Mouse (Mus musculus): ENCODE results near the gene Casp6.

GRCm38 (mm10) chr3:129941291-129941690 lies 40.1 kb downstream of the Casp6 start:
- no peak for TF ChIP-seq POLR2A (IDR thresholded peaks at IDR 0.05; ENCODE audit: insufficient read length, low read depth)
- TF ChIP-seq TCF12 (IDR thresholded peaks at IDR 0.05; ENCODE audit: insufficient read depth, poor library complexity, severe bottlenecking): no peak
- no peak for TF ChIP-seq E2F4 (IDR thresholded peaks at IDR 0.05; ENCODE audit: insufficient read depth)
- no peak for TF ChIP-seq MYOG (IDR thresholded peaks at IDR 0.05; ENCODE audit: control insufficient read depth in 1 of 3, insufficient read depth in 1 of 3, insufficient read length in 2 of 3, low read depth in 2 of 3)
- no peak for TF ChIP-seq POLR2AphosphoS2 (IDR thresholded peaks at IDR 0.05; ENCODE audit: insufficient read length, low read depth)
